In genomic region chr4:154389641-154390040, GRCm38 (mm10) we compare ENCODE assay signal across 12 mouse cellular contexts. TPM values are rescaled to one million over a fixed set of nuclear protein-coding genes. Genes with fewer than 3 reads are reported as not detected.
DNase-seq lines count a peak whose midpoint lies in the region; ATAC-seq and TF ChIP-seq lines count a peak whose summit lies in the region.
"Had no signal": no experiment of that assay in that cellular context is flagged by ENCODE, and none has a peak within 500 bp of the region (broad histone marks: within the 10 kb centered on the region; RNA-seq: fewer than 3 reads in every experiment).

No protein-coding gene starts in this region.

- H3K36me3 ChIP-seq in hindbrain, embryonic 11.5 days (ENCODE audit: control insufficient read depth, insufficient read depth, low read length) = no peaks in the 10 kb centered on the region
- H3K36me3 ChIP-seq in hindbrain, postnatal 0 days (ENCODE audit: insufficient read depth, low read length) = no peaks in the 10 kb centered on the region
- H3K36me3 ChIP-seq in neural tube, embryonic 11.5 days (ENCODE audit: control insufficient read depth, insufficient read depth, low read length) = no peaks in the 10 kb centered on the region
- H3K36me3 ChIP-seq in hindbrain, embryonic 13.5 days = no peaks in the 10 kb centered on the region
- H3K36me3 ChIP-seq in stomach, embryonic 15.5 days = no peaks in the 10 kb centered on the region

- DNase-seq in hindbrain, embryonic 11.5 days (ENCODE audit: low spot score) = no peak
- no peak for DNase-seq in hindbrain, postnatal 0 days (ENCODE audit: low spot score)
- DNase-seq in neural tube, embryonic 11.5 days (ENCODE audit: low spot score) = no peak
- no peak for DNase-seq in neural tube, embryonic 10.5 days (ENCODE audit: extremely low spot score, low spot score)
- no peak for DNase-seq in ovary, postnatal 14 days (ENCODE audit: low spot score)
- DNase-seq: B cell, adult 2 months had no signal

- ATAC-seq in hindbrain, embryonic 11.5 days (ENCODE audit: low FRiP score) = no peak; the same call in 1 of the 2 replicates
- ATAC-seq in hindbrain, postnatal 0 days = no peak
- ATAC-seq in neural tube, embryonic 11.5 days (ENCODE audit: insufficient read depth, low FRiP score, low TSS enrichment) = no peak
- ATAC-seq in hindbrain, embryonic 13.5 days (ENCODE audit: low FRiP score) = no peak
- ATAC-seq in stomach, embryonic 15.5 days (ENCODE audit: insufficient read depth, low FRiP score, low read depth) = no peak
- ATAC-seq in activated CD4-positive, CD25-positive, alpha-beta regulatory T cell, adult 4 months = no peak

- H3K9ac ChIP-seq in hindbrain, embryonic 11.5 days (ENCODE audit: low read depth, low read length) = no peak overlapping the region
- no peak overlapping the region for H3K9ac ChIP-seq in hindbrain, postnatal 0 days (replicated peaks; ENCODE audit: low read length)
- H3K9ac ChIP-seq in neural tube, embryonic 11.5 days (ENCODE audit: low read length) = peak overlapping the region; percentile 29; the same call in 1 of the 2 replicates
- no peak overlapping the region for H3K9ac ChIP-seq in hindbrain, embryonic 13.5 days
- no peak overlapping the region for H3K9ac ChIP-seq in stomach, embryonic 15.5 days

- no peak overlapping the region for H3K4me2 ChIP-seq in hindbrain, embryonic 11.5 days (replicated peaks; ENCODE audit: low read depth, low read length)
- no peak overlapping the region for H3K4me2 ChIP-seq in hindbrain, postnatal 0 days (ENCODE audit: low read depth, low read length)
- H3K4me2 ChIP-seq in neural tube, embryonic 11.5 days (ENCODE audit: low read depth) = no peak overlapping the region
- no peak overlapping the region for H3K4me2 ChIP-seq in hindbrain, embryonic 13.5 days
- no peak overlapping the region for H3K4me2 ChIP-seq in stomach, embryonic 15.5 days

- no peaks in the 10 kb centered on the region for H3K9me3 ChIP-seq in hindbrain, embryonic 11.5 days (ENCODE audit: control insufficient read depth, low read length)
- no peaks in the 10 kb centered on the region for H3K9me3 ChIP-seq in hindbrain, postnatal 0 days (ENCODE audit: low read length)
- H3K9me3 ChIP-seq in neural tube, embryonic 11.5 days (ENCODE audit: control insufficient read depth, low read length) = no peaks in the 10 kb centered on the region
- H3K9me3 ChIP-seq in hindbrain, embryonic 13.5 days = no peaks in the 10 kb centered on the region
- no peaks in the 10 kb centered on the region for H3K9me3 ChIP-seq in stomach, embryonic 15.5 days

- peaks cover 21% of the 10 kb centered on the region for H3K4me1 ChIP-seq in hindbrain, embryonic 11.5 days (replicated peaks; ENCODE audit: control insufficient read depth, insufficient read depth, low read length)
- peaks cover 15% of the 10 kb centered on the region for H3K4me1 ChIP-seq in hindbrain, postnatal 0 days (ENCODE audit: insufficient read depth, low read length)
- peaks cover 41% of the 10 kb centered on the region for H3K4me1 ChIP-seq in neural tube, embryonic 11.5 days (ENCODE audit: control insufficient read depth, insufficient read depth, low read length)
- H3K4me1 ChIP-seq in hindbrain, embryonic 13.5 days (replicated peaks) = peaks cover 70% of the 10 kb centered on the region
- peaks cover 26% of the 10 kb centered on the region for H3K4me1 ChIP-seq in stomach, embryonic 15.5 days

- WGBS in hindbrain, embryonic 11.5 days = 91% methylated on average over 2 of the region's 2 CpGs
- WGBS in hindbrain, postnatal 0 days = 85% methylated on average over 2 of the region's 2 CpGs
- WGBS in neural tube, embryonic 11.5 days = 69% methylated on average over 2 of the region's 2 CpGs
- WGBS in hindbrain, embryonic 13.5 days = 71% methylated on average over 2 of the region's 2 CpGs
- 90% methylated on average over 2 of the region's 2 CpGs for WGBS in stomach, embryonic 15.5 days

- H3K27me3 ChIP-seq in hindbrain, embryonic 11.5 days (ENCODE audit: control insufficient read depth, insufficient read depth, low read length) = 0 out of 2 replicates have a peak, but pooled peaks cover 2% of the 10 kb centered on the region
- no peaks in the 10 kb centered on the region for H3K27me3 ChIP-seq in hindbrain, postnatal 0 days (ENCODE audit: insufficient read depth, low read length)
- H3K27me3 ChIP-seq in neural tube, embryonic 11.5 days (ENCODE audit: control insufficient read depth, insufficient read depth, low read length) = 0 out of 2 replicates have a peak, but pooled peaks cover 2% of the 10 kb centered on the region
- H3K27me3 ChIP-seq in hindbrain, embryonic 13.5 days = peaks cover 35% of the 10 kb centered on the region
- H3K27me3 ChIP-seq in stomach, embryonic 15.5 days (replicated peaks) = no peaks in the 10 kb centered on the region

- H3K27ac ChIP-seq in hindbrain, embryonic 11.5 days (ENCODE audit: low read depth, low read length) = peak overlapping the region; percentile 83
- no peak overlapping the region for H3K27ac ChIP-seq in hindbrain, postnatal 0 days
- H3K27ac ChIP-seq in neural tube, embryonic 11.5 days (ENCODE audit: low read depth, low read length) = 0 out of 2 replicates have a peak overlapping the region, but pooled peaks have one; percentile 64
- H3K27ac ChIP-seq in hindbrain, embryonic 13.5 days = peak overlapping the region; percentile 72; the same call in 1 of the 2 replicates
- H3K27ac ChIP-seq in stomach, embryonic 15.5 days = peak overlapping the region; percentile 16; the same call in 1 of the 2 replicates

- H3K4me3 ChIP-seq in hindbrain, embryonic 11.5 days (ENCODE audit: low read depth, low read length) = no peak overlapping the region
- H3K4me3 ChIP-seq in hindbrain, postnatal 0 days (ENCODE audit: low read length) = no peak overlapping the region
- no peak overlapping the region for H3K4me3 ChIP-seq in neural tube, embryonic 11.5 days (ENCODE audit: low read depth, low read length)
- no peak overlapping the region for H3K4me3 ChIP-seq in hindbrain, embryonic 13.5 days
- H3K4me3 ChIP-seq in stomach, embryonic 15.5 days (replicated peaks) = no peak overlapping the region

- no peak for TF ChIP-seq CTCF in hindbrain, postnatal 0 days (IDR thresholded peaks at IDR 0.05; ENCODE audit: low read depth)

RNA-seq across cellular contexts. Expression of gene B230104I21Rik, which starts 53.7 kb away (rescaled TPM):
- polyA plus RNA-seq in hindbrain, embryonic 11.5 days (2014; fragmentation: Nextera tagmentation; extraction: Ambion mirVana) = not detected in 2 replicates
- not detected in 2 replicates for total RNA-seq in hindbrain, postnatal 0 days (2014; rRNA removed)
- not detected in 2 replicates for polyA plus RNA-seq in hindbrain, postnatal 0 days (2015; fragmentation: Nextera tagmentation; extraction: Ambion mirVana)
- 0.27 TPM in 1 of 2 replicates, not detected in the other for polyA plus RNA-seq in neural tube, embryonic 11.5 days (2014; fragmentation: Nextera tagmentation; extraction: Ambion mirVana)
- polyA plus RNA-seq in hindbrain, embryonic 13.5 days (2015; fragmentation: Nextera tagmentation; extraction: Ambion mirVana) = not detected in 2 replicates
- not detected in 2 replicates for polyA plus RNA-seq in stomach, embryonic 15.5 days (2015; fragmentation: Nextera tagmentation; extraction: Ambion mirVana)
- not detected for polyA plus RNA-seq in activated CD4-positive, CD25-positive, alpha-beta regulatory T cell, adult 4 months (2017; shearing (Covaris generic))
- total RNA-seq: adrenal gland, adult 18-20 months; gastrocnemius, postnatal 4 days; heart, postnatal 25 days had no signal
